Mouse (Mus musculus) heart, embryonic 11.5 days (tissue): ENCODE data around the gene Was. TPM values are rescaled to one million over a fixed set of nuclear protein-coding genes. Genes with fewer than 3 reads are reported as not detected.
A peak's percentile ranks its signal among the peaks of the same experiment; 100 is the strongest.
"Not testable (repeated sequence)": the region's sequence is repeated elsewhere in the genome, so short reads cannot be mapped to it uniquely, and the experiment has no call there.

ENCODE experiments used
- ATAC-seq: fragments of 200-750 bp; cut with Nextera tagmentation; replicated peaks from 2 replicates; pipeline ENCODE4 v1.8.0; 2017; ENCODE audit warnings: moderate library complexity; ENCODE audit not compliant: insufficient number of reproducible peaks, low FRiP score, low TSS enrichment
- H3K27ac ChIP-seq: fragments of 300-500 bp; sonication (generic); 2 replicates; pipeline ENCODE4 v1.5.1; 2014; ENCODE audit warnings: mild to moderate bottlenecking, low read depth, low read length
- H3K27me3 ChIP-seq: fragments of 300-500 bp; sonication (generic); 2 replicates; pipeline ENCODE4 v1.6.1; 2014; ENCODE audit warnings: mild to moderate bottlenecking, low read length, mixed read lengths; ENCODE audit not compliant: control insufficient read depth, insufficient read depth
- H3K36me3 ChIP-seq: fragments of 300-500 bp; sonication (generic); 2 replicates; pipeline ENCODE4 v1.6.1; 2014; ENCODE audit warnings: mild to moderate bottlenecking, low read length, moderate library complexity, mixed read lengths; ENCODE audit not compliant: control insufficient read depth, insufficient read depth
- H3K4me1 ChIP-seq: fragments of 300-500 bp; sonication (generic); 2 replicates; pipeline ENCODE4 v1.6.1; 2014; ENCODE audit warnings: low read length; ENCODE audit not compliant: control insufficient read depth, insufficient read depth
- H3K4me2 ChIP-seq: fragments of 300-500 bp; sonication (generic); 2 replicates; pipeline ENCODE4 v1.6.1; 2014; ENCODE audit warnings: mild to moderate bottlenecking, moderate library complexity
- H3K4me3 ChIP-seq: fragments of 300-500 bp; sonication (generic); 2 replicates; pipeline ENCODE4 v1.5.1; 2014; ENCODE audit warnings: low read depth, low read length
- H3K9ac ChIP-seq: fragments of 300-500 bp; sonication (generic); 2 replicates; pipeline ENCODE4 v1.6.1; 2014; ENCODE audit warnings: mild to moderate bottlenecking, low read depth, low read length, moderate library complexity
- H3K9me3 ChIP-seq: fragments of 300-500 bp; sonication (generic); replicated peaks from 2 replicates; pipeline ENCODE4 v1.6.1; 2016; ENCODE audit warnings: low read length; ENCODE audit not compliant: control insufficient read depth
- WGBS: fragments of 180-500 bp; shearing (Covaris S2); extraction: QIAGEN DNeasy Blood & Tissue Kit; methylation state at CpG from one replicate; pipeline ENCODE4 v1.1.7; 2014; ENCODE audit not compliant: insufficient replicate concordance; 5-methylcytosine and 5-hydroxymethylcytosine counted together
- polyA plus RNA-seq: library from polyadenylated mRNA; unstranded; fragments of >200 nt; fragmentation: Nextera tagmentation; extraction: Ambion mirVana; gene quantifications from 2 replicates; pipeline ENCODE4 v1.2.1, GENCODE M21; 2014

The Was gene
- polyA plus RNA-seq, 1 experiment from 2014 or later = 0.43 TPM

GRCm38 (mm10) chrX:8089746-8090145 lies 552 bp downstream of the Was start:
- Histone ChIP-seq H3K27ac (no peak overlapping the region), H3K27me3 (no peaks in the 10 kb centered on the region), H3K4me3 (no peak overlapping the region), H3K9me3 (no peaks in the 10 kb centered on the region), H3K36me3 (no peaks in the 10 kb centered on the region), H3K4me1 (no peaks in the 10 kb centered on the region), H3K9ac (no peak overlapping the region), H3K4me2 (no peak overlapping the region)
- WGBS = 79% methylated on average over 3 of the region's 3 CpGs
- no peak for ATAC-seq

- ATAC-seq = no peak
Observed at GRCm38 (mm10) chrX:8085611-8086010, 4.7 kb downstream of the Was start.

GRCm38 (mm10) chrX:8084771-8085259 lies 5.5 kb downstream of the Was start:
- no peak for ATAC-seq
- Histone ChIP-seq H3K9me3 (no peaks in the 10 kb centered on the region), H3K4me2 (no peak overlapping the region), H3K9ac (no peak overlapping the region), H3K27me3 (no peaks in the 10 kb centered on the region), H3K27ac (no peak overlapping the region), H3K36me3 (no peaks in the 10 kb centered on the region), H3K4me3 (no peak overlapping the region), H3K4me1 (no peaks in the 10 kb centered on the region)
- 78% methylated on average over 6 of the region's 6 CpGs for WGBS

More at GRCm38 (mm10) chrX:8085611-8086010, 4.7 kb downstream of the Was start:
- Histone ChIP-seq H3K4me1 (no peaks in the 10 kb centered on the region), H3K4me2 (no peak overlapping the region), H3K4me3 (no peak overlapping the region), H3K27ac (no peak overlapping the region), H3K9me3 (no peaks in the 10 kb centered on the region), H3K9ac (no peak overlapping the region), H3K36me3 (no peaks in the 10 kb centered on the region), H3K27me3 (no peaks in the 10 kb centered on the region)
- WGBS = 78% methylated on average over 8 of the region's 8 CpGs

GRCm38 (mm10) chrX:8075104-8075503 lies 15.2 kb downstream of the Was start:
- peak overlapping the region; percentile 58; the same call in 1 of the 2 replicates for H3K9ac ChIP-seq
- H3K4me3 ChIP-seq = peak overlapping the region; percentile 56
- H3K4me1 ChIP-seq = no peaks in the 10 kb centered on the region; the same call in 1 of the 2 replicates
- 21% methylated on average over 3 of the region's 3 CpGs for WGBS
- H3K4me2 ChIP-seq = peak overlapping the region; percentile 60
- no peaks in the 10 kb centered on the region for H3K36me3 ChIP-seq
- no peaks in the 10 kb centered on the region for H3K27me3 ChIP-seq
- 0 out of 2 replicates have a peak overlapping the region, but pooled peaks have one; percentile 54 for H3K27ac ChIP-seq
- no peaks in the 10 kb centered on the region for H3K9me3 ChIP-seq
- no peak for ATAC-seq

GRCm38 (mm10) chrX:8074430-8075014 lies 15.8 kb downstream of the Was start, which contains the start of gene Suv39h1:
Gene Suv39h1, minus strand, starts transcription at chrX:8074760.
- 11% methylated on average over 46 of the region's 46 CpGs for WGBS

GRCm38 (mm10) chrX:8073881-8074429 lies 16.3 kb downstream of the Was start:
- peak overlapping the region; percentile 56 for H3K4me3 ChIP-seq
- peak overlapping the region; percentile 77 for H3K9ac ChIP-seq
- H3K4me2 ChIP-seq = peak overlapping the region; percentile 59
- ATAC-seq = peak; percentile 58; the same call in 1 of the 2 replicates
- no peaks in the 10 kb centered on the region for H3K36me3 ChIP-seq
- no peaks in the 10 kb centered on the region for H3K9me3 ChIP-seq
- no peaks in the 10 kb centered on the region for H3K27me3 ChIP-seq
- H3K27ac ChIP-seq = peak overlapping the region; percentile 84
- 13% methylated on average over 55 of the region's 64 CpGs for WGBS
- no peaks in the 10 kb centered on the region; the same call in 1 of the 2 replicates for H3K4me1 ChIP-seq

More at GRCm38 (mm10) chrX:8074430-8075014, 15.8 kb downstream of the Was start, which contains the start of gene Suv39h1:
- Histone ChIP-seq H3K4me1 (no peaks in the 10 kb centered on the region; the same call in 1 of the 2 replicates), H3K36me3 (no peaks in the 10 kb centered on the region), H3K27me3 (no peaks in the 10 kb centered on the region), H3K9me3 (no peaks in the 10 kb centered on the region), H3K27ac (peak within 1 kb of the TSS; percentile 84), H3K4me2 (peak within 1 kb of the TSS; percentile 60), H3K4me3 (peak within 1 kb of the TSS; percentile 56), H3K9ac (peak within 1 kb of the TSS; percentile 77)
- ATAC-seq = peak; percentile 95

GRCm38 (mm10) chrX:8069166-8069565 lies 21.1 kb downstream of the Was start:
- Histone ChIP-seq H3K4me2 (no peak overlapping the region), H3K27ac (no peak overlapping the region), H3K9ac (no peak overlapping the region), H3K4me3 (no peak overlapping the region), H3K36me3 (no peaks in the 10 kb centered on the region), H3K27me3 (no peaks in the 10 kb centered on the region), H3K9me3 (no peaks in the 10 kb centered on the region), H3K4me1 (no peaks in the 10 kb centered on the region; the same call in 1 of the 2 replicates)
- WGBS = 93% methylated on average over 1 of the region's 1 CpGs
- ATAC-seq = no peak

GRCm38 (mm10) chrX:8051044-8051781 lies 39.1 kb downstream of the Was start:
- ATAC-seq, H3K27me3 ChIP-seq, H3K36me3 ChIP-seq, H3K4me3 ChIP-seq, H3K4me1 ChIP-seq, H3K27ac ChIP-seq, H3K9me3 ChIP-seq, H3K9ac ChIP-seq, H3K4me2 ChIP-seq: not testable (repeated sequence)
- 80% methylated on average over 7 of the region's 8 CpGs for WGBS
